Mouse (Mus musculus): ENCODE measurements at regions not wholly inside any gene's neighbourhood (a gene's known extent, or its start where the extent isn't known, plus 50 kb on each side); places are given as distances from the start of the nearest gene placed in this dataset.

DNA sequence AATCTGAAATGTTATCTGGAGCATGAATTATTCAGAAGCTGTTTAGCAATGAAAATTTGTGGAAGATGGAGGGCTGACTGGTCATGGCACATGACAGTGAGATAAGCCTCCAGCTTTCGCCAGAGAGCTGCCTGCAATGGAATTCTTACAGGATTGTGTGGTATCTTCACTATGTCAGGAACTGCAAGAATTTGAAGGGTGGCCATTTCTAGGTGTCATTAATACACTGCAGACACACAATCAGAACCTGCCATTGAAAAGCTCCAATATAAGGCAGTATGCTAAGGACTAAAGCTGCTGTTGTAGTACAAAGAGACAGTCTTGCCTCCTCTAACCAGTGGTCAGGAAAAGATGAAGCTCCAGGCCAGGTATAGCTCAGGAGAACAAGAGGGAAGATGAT is 744.7 kb downstream of the Dnah5 start:
- Histone ChIP-seq H3K4me3 (ENCODE audit: control insufficient read depth in 1 of 2, insufficient read depth in 1 of 2, low read depth in 2 of 2, low read length in 2 of 2) (no peak overlapping the region), H3K27me3 (ENCODE audit: control insufficient read depth in 1 of 2, insufficient read depth in 2 of 2, low read length in 2 of 2) (no peaks in the 10 kb centered on the region), H3K36me3 (ENCODE audit: control insufficient read depth in 1 of 2, insufficient read depth in 2 of 2, low read length in 2 of 2) (no peaks in the 10 kb centered on the region), H3K27ac (ENCODE audit: control insufficient read depth, low read depth, low read length) (no peak overlapping the region), H3K79me2 (ENCODE audit: control insufficient read depth, insufficient read depth, low read length, poor library complexity) (no peaks in the 10 kb centered on the region), H3K4me1 (ENCODE audit: control insufficient read depth in 1 of 2, insufficient read depth in 2 of 2, low read length in 2 of 2) (no peaks in the 10 kb centered on the region), H3K9ac (ENCODE audit: control insufficient read depth, low read depth, low read length, poor library complexity, severe bottlenecking) (no peak overlapping the region), H3K9me3 (replicated peaks; ENCODE audit: insufficient read depth, low read length) (no peaks in the 10 kb centered on the region)
- no peak for DNase-seq (ENCODE audit: low read depth, low spot score)
- no peak for TF ChIP-seq KAT2A (conservative IDR thresholded peaks at IDR 0.05; ENCODE audit: low read depth, low read length)
- no peak for TF ChIP-seq MAX (IDR thresholded peaks at IDR 0.05; ENCODE audit: low read length)
- no peak for TF ChIP-seq USF2 (IDR thresholded peaks at IDR 0.05; ENCODE audit: borderline replicate concordance in 1 of 2, insufficient read depth in 1 of 2, low read depth in 1 of 2, low read length in 2 of 2)
- no peak for TF ChIP-seq BHLHE40 (IDR thresholded peaks at IDR 0.05; ENCODE audit: borderline replicate concordance, low read depth, low read length)
- no peak for TF ChIP-seq TAL1 (IDR thresholded peaks at IDR 0.05; ENCODE audit: low read length)
- TF ChIP-seq ETS1 (IDR thresholded peaks at IDR 0.05; ENCODE audit: low read depth, low read length) = no peak
- TF ChIP-seq MYC (IDR thresholded peaks at IDR 0.05; ENCODE audit: low read depth, low read length) = no peak
- TF ChIP-seq ZNF384 (IDR thresholded peaks at IDR 0.05; ENCODE audit: low read depth, low read length) = no peak
- TF ChIP-seq RCOR1 (IDR thresholded peaks at IDR 0.05; ENCODE audit: low read depth, low read length) = no peak
- TF ChIP-seq MEF2A (IDR thresholded peaks at IDR 0.05; ENCODE audit: extremely low read depth, insufficient replicate concordance, low read depth, low read length, poor library complexity, severe bottlenecking) = no peak
- no peak for TF ChIP-seq NRF1 (IDR thresholded peaks at IDR 0.05; ENCODE audit: insufficient read depth, low read depth, low read length, poor library complexity, severe bottlenecking)
- TF ChIP-seq RAD21 (IDR thresholded peaks at IDR 0.05; ENCODE audit: low read depth, low read length) = no peak
